Mouse (Mus musculus) heart, adult 9 months (tissue): Measurements from ENCODE around the gene Grhpr.
"Not testable (repeated sequence)": the region's sequence is repeated elsewhere in the genome, so short reads cannot be mapped to it uniquely, and the experiment has no call there.

Source experiments
- DNase-seq, 2 experiments: peaks; one replicate each; pipeline ENCODE4 v3.0.0; 2022; ENCODE audit warnings: low spot score in 2 of 2

Gene Grhpr

GRCm38 (mm10) chr4:44974331-44974730 lies 6.9 kb upstream of the Grhpr start:
- no peak for DNase-seq

GRCm38 (mm10) chr4:44976026-44976615 lies 5.1 kb upstream of the Grhpr start:
- no peak for DNase-seq

GRCm38 (mm10) chr4:44976921-44977710 lies 4.1 kb upstream of the Grhpr start:
- no peak for DNase-seq

DNA sequence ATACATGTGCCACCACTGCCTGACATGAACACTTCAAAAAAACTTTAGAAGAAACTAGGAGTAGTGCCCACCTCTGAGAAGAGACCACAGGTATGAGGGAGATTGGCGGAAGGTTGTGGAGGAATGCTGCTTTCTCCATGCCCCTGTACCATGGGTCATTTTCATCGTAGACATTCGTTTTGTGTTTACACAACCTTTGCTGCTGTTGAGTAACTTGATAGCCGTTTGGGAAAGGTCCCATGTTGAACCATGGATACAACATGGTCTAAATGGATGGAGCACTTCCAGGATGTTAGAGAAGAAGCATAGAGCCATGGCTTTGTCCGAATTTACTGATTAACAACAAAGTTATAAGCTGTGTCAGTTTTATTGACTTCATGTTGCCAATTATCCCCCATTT lies 3.0 kb upstream of the Grhpr start:
- DNase-seq = no peak

DNA sequence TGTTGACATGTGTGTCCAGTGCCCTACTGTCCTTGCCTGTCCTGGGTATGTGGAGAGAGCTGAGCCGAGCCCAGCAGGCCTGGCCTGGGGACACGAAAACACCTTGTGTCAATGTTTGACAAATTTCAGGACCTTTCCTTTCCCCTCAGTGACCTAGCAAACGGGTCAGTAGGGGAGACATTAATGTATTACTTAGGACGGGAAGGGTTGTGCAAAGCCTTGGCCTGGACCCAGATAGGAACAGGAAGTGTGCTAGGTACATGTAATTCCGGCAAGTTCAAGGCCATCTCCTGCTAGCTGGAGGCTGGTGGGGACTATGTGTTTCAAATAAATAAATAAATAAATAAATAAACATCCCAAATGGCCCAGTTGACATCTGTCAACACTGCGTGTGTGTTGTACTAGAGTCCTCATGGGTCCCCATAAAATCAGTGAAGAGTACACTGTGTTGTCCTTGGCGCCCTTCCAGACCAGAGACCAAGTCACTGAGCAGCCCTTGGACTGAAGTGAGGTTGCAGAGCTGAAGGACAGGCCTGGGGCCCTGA lies 1.3 kb upstream of the Grhpr start:
- DNase-seq = no peak

GRCm38 (mm10) chr4:44981974-44982287 lies 736 bp downstream of the Grhpr start:
- no peak for DNase-seq

DNA sequence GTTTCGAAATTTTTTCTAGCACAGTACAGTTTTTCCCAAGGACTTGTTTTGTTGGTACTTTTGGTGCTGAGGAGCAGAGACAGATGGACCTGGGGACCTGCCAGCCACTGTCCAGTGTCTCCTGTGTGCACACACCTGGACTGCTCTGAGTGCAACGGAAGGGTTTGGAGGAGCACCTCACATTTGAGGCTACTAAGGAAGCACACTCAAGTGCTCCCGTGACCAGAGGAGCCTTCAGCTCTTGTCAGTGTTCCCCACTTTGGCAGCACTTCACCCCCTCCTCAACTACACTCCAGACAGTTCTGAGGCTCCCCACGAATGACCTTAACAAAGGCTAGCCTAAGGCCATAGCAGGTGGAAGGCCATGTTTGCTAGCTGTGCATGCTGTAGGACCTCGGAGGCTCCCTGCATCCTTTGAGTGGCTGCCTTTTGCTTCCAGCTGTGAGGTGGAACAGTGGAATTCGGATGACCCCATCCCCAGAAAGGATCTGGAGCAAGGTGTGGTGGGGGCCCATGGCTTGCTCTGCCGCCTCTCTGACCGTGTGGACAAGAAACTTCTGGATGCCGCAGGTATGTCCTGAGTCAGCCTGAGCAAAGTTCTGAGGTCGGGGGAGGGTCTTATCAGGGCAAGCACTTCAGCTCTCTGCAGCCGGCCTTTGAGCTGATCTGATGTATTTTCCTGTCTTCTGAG lies 1.4 kb downstream of the Grhpr start:
- no peak for DNase-seq

GRCm38 (mm10) chr4:44983131-44983740 lies 2.0 kb downstream of the Grhpr start:
- DNase-seq = no peak

- DNase-seq = no peak
Measured at GRCm38 (mm10) chr4:44990560-44990959, 9.4 kb downstream of the Grhpr start.

DNA sequence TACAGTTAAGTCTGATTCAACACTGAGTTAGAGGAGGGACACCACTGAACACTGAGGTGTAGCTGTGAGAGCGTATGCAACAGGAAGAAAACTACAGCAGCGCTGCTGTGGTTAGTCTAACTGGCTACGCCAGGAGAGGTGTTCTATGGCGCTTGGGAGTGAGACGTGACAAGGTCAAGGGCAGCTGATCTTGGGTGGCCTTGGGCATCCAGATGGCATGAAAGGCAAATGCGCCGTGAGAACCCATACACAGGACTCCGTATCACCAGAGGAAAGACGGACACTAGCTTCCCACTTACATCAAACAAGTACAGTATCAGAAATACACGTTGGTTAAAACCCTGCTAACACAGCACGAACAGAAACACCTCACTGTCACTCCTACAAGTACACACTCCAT lies 11.1 kb downstream of the Grhpr start:
- not testable (repeated sequence) for DNase-seq

GRCm38 (mm10) chr4:44993179-44993578 lies 12.0 kb downstream of the Grhpr start:
- DNase-seq = not testable (repeated sequence)

GRCm38 (mm10) chr4:44993847-44994246 lies 12.7 kb downstream of the Grhpr start:
- no peak for DNase-seq

DNA sequence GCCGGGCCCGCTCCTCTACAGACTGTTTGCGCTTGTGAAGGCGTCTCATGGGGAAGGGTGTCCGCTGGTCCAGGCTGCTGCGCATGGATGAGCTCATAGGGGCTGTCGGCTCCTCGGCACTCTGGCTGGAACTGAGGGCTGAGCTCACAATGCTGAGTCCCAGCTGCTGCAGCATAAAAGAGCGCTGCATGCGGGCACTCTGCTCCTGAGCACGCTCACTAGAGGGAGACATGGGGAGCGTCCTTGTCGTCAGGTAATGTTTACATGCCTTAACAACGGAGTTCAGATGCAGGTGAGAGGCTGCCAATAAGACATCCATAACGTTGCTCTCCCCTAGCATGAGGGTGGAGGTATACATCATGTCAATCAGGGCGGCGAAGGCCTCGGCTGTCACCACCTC lies 13.6 kb downstream of the Grhpr start:
- DNase-seq = no peak

GRCm38 (mm10) chr4:44998071-44998470 lies 16.9 kb downstream of the Grhpr start:
- DNase-seq = no peak

- no peak for DNase-seq
Measured at GRCm38 (mm10) chr4:45000001-45000400, 18.8 kb downstream of the Grhpr start.

DNA sequence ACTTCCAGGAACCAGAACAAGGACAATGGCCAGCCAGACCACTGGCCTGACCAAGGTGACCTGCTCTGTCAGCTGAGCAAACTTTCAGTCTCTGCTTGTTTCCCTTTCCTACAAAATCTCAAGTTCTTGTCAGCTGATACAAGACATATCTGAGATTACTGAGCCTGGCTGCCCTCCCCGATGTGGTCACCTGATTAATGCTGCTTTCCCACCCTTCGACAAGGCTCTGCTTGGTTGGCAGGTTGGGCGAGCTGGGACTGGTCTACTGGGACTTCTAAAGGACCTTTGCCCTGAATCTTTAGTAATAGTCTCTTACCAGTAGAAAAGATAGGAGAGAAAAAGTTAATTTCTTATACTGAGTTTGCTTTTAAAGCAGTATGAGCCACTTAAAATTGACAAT lies 24.3 kb downstream of the Grhpr start:
- peak in 1 of 2 experiments; percentile 15 for DNase-seq

DNA sequence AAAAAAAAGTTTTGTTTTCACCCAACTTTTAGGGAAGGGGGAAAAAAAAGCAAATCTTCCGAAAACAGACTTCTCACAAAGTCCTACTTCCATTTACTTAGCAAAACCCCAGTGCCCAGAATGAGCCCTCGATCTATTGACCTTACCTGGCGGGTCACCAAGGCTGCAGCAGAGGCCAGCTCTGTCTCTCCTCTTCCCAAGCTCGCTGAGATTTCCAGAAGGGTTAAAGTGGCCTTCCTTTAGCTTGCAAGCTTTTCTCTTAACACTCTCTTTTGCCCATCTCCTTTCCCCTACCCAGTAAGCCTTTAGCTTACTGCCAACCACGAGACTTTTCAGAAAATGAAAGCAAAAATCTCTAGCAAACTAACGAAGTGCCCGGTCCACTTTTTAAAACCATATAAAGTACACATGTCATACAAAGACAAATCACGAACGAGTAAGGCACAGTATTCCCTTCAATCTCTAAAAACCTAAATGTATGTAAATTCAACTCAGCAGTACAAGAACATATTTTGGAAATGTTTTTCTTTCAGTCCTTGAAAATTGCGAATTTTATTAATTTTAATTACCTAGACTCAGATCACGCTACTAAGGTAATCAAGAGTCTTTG lies 29.7 kb downstream of the Grhpr start:
- DNase-seq = no peak

DNA sequence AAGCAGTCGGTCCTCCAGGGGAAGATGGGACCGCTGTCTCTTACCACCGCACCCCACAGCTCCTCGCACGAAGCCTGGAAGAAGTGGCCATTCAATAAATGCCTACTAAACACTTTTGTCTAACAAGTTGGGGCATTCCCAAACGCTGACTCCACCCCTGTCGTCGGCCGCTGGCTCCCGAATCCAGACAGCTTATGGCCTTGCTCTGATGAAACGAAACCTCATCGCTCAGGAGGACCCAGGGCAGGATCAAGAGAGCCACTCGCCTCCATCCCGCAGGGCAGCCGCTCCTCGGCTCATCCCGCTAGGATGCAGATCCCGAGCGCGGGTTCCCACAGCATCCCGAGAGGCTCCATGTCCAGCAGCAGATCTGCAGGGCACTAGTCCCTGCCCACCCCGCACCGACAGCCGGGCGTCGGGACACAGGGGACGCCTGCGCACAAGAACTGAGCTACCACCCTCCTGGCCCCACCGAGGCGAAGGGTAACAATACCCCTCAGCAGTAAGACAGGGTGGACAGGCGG lies 30.4 kb downstream of the Grhpr start:
- peak in 1 of 2 experiments; percentile 68 for DNase-seq

- peak; percentile 100 for DNase-seq
Measured at GRCm38 (mm10) chr4:45012105-45012975, 31.1 kb downstream of the Grhpr start, which contains the start of gene Zbtb5. Gene Zbtb5, minus strand, starts transcription at chr4:45012412.

DNA sequence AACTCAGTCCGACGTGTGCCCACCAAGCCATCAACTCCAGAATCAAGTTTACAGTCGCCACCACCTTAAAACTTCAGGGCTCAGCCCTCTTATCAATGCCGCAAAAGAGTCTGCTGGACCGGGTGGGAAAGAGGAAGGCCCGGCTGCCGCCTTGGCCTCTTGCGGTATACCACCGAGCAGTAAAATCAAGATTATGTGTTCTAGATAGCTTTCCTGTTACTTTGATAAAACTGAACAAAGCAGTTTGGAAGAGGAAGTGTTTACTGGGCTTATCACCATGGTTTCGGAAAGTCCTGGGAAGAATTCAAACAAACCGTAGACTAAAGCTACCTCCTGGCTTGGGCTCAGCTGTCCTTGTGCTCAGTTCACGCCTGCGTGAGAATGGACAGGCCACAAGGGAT lies 31.8 kb downstream of the Grhpr start:
- no peak for DNase-seq

GRCm38 (mm10) chr4:45013537-45013936 lies 32.3 kb downstream of the Grhpr start:
- no peak for DNase-seq
